Mouse (Mus musculus): ENCODE data around the gene Shb. TPM values are rescaled to one million over a fixed set of nuclear protein-coding genes. Genes with fewer than 3 reads are reported as not detected.

The Shb gene
- 100 to 1,000 TPM in 1 of 2 experiments, 10 to 100 TPM in 1; 51.4 to 110 TPM for total RNA-seq (2021)
- long read RNA-seq, experiment 1, transcript Shb-201 (6 exons, 2,244 nt), result major isoform, 219 of 239 reads
- long read RNA-seq, experiment 1, partial matches to known transcripts, result 5 of 239 reads
- long read RNA-seq, experiment 1, other reads (novel, unspliced or antisense), result 15 of 239 reads
- long read RNA-seq, experiment 2, transcript Shb-201 (6 exons, 2,244 nt), result major isoform, 49 of 53 reads
- long read RNA-seq, experiment 2, partial matches to known transcripts, result 1 of 53 reads
- long read RNA-seq, experiment 2, other reads (novel, unspliced or antisense), result 3 of 53 reads

DNA sequence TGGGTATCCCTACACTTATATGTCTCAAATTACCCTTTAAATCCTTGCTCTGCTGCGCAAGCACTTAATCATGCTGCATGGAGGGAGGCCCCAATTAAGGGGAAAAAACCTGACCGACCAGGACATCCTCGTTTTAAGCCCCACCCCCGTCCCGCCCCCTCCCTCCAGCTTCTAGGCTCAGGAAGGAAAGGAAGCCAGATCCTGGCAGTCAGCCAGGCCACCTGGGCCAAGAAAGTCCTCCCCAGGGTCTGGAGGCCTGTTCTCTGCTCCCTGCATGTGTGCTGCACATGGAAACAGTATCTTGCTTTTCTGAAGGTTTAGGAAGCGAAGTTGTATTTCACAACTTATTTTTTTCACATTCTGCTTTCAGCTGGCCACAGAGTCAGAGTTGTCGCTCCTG is at the start of gene Shb:
Shb (minus strand) TSS at position 96 of the 400 bp plus-strand sequence.
- DNase-seq, result peak; percentile 76 to 86

DNA sequence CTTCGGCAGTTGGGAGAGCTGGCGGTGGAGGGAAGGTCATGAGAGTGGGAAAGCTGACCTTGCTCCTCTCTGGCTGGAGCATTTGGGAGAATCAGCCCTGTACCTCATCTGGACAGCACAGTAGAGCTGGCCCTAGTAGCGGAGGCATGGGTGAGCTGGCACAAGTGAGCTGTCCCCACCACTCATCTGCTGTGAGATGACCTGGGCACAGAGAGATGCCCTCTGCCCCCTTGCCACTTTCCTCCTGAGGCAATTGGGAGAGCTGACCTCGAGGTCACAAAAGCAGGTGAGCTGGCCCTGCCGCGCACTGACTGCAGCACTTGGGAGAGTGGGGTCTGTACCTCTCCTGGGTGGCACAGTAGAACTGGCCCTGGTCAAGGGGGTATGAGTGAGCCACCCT is 48.8 kb upstream of the Shb start:
- DNase-seq, result no peak

DNA sequence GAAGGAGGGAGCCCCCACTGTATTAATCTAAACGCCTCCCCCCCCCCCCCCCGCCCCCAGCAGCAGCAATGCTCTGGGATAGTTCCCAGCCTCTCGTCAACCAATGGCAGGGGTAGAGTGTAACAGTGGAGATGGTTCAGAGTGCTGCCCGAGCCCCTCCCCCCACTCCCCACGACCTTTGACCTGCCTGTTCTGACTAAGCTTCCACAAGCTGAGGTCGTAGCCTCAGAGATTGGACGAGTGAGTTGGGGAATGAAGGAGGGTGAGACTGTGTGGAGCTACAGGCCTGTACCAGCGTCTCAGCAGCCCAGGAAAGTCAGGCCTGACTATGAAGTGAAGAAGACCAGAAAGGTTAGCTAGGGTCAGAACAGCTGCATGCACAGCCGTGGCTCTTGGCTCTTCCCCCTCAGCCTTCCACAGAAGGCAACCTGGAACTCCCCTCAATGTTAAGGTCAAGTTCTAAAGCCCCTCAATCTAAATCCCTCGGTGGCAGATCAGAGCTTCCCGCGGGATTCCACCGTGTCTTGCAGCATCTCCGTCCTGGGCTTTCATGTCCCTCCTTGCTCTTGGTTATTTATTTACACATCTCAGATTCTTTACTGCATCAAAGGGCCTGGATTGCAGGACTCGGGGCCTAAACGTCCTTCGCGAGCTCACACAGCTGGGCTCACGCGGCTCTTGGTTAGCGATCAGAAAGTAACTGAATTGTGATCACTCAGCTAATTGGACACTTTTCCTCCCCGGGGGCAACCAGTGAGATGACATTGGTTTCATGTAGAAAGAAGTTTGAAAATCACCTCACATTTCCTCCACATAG is 46.5 kb upstream of the Shb start:
- no peak for DNase-seq

DNA sequence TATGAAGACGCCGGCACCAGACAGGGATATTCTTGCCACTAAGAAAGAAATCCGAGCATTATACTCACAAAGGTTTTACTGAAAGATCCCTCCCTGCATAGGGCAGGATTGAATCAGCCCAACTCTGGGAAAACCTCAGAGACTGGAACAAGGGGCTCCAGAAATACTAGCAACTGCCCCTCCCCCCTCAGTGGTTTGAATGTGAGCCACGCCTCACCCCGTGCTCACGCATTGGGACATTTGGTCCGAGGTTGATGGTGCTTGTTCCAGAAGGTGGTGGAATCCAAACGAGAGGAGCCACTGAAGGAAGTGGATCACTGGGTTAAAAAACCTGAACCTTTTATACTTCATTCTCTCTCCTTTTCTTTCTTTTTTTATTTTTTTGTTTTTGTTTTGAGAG is 45.4 kb upstream of the Shb start:
- no peak for DNase-seq

DNA sequence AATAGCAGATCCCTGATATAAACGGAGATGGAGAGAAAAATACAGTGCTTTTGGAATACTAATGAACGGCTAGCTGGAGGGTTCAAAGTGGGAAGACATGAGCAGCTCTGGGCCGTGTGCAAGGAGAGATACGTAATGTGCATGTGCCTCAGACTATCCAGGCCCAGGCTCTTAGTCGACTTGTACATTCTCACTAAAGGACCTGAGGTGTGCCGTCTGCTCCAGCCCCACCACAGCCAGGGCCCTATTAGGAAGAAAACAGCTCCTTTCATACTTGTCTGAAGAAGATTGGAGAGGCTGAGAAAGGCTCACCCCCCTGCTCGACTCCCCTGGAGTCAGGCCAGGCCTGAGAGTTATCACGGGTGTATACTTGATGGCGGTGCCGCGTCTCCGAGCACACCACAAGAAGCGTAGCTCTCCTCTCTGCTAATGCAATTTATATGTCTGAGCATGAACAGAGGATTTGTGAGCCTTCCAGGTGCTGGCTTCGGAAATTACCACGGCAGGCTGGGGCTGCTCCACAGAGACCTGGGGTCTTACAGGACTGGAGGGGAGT is 42.4 kb upstream of the Shb start:
- DNase-seq, result no peak

DNA sequence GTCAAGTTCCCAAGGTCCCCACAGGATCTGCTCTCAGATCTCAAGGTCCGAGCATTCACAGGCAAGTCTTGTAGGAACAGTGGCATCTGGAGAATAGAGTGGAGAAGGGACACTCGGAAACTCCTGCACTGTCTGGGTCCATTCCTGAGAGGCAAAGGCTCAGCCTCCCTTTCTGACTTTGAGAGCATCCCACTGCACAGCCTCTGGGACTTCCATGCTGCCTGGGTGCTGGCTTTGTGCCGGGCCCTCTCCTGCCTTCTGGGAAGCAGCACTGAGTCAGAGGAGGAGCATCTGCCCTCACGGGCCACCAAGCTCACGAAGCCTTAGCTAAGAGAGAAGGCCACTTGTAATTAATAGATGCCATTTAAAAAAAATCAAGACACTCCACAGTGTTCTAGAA is 37.3 kb upstream of the Shb start:
- peak; percentile 84 to 86 for DNase-seq

DNA sequence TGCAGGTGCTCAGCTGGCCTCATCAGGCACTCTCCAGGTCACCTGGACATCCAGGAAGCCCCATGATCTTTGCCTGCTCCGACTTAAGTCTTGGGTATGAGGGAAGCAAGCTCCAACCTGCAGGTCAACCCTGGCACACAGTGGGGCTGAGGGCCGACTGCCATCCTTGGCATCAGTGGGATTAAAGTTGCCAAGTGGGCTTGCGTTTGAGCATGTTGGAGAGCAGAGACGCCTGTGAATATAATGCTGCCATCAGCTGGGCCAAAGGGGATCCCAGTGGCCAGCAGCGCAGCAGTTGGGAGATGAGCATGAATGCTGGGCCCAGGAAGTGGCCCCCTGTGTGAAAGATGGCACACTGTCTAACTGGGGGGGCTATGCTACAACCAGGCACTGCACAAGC is 25.9 kb upstream of the Shb start:
- no peak for DNase-seq

DNA sequence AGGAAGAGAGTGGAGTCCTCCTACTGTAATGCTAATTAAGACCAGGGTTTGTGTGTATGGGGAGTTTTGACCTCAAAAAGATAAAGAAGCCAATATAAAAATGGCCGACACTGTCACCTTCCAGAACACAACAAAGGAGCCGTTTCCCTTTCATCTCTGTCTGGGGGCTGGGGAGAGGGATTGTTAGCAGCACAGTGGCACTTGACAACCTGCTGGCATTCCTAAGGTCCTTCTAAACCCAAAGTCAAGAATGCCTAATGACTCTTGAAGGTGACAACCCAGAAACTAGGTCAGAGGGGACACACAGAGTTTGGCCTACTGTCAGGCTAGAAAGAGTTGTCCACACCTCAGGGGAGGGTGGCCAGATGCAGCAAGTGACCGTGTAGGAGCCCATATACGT is 20.3 kb upstream of the Shb start:
- no peak for DNase-seq

DNA sequence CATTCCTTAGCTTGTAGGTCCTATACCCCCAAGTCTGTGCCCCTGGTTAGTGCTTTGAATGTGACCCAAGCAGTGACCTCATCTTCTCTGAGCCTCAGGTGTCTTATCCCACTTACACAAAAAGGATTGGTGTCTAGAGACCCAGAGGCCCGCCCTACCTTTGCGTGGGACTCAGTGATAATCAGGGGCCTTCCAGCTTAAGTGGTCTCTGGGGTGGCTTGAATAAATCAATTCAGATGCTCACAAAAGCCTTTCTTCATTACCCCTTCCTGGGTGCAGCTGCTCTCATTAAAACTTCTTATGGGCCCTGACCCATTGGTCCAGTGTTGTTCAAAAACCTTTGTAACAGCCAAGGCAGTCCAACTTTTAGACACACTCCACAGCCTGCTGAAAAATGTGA is 18.7 kb upstream of the Shb start:
- DNase-seq, result no peak

DNA sequence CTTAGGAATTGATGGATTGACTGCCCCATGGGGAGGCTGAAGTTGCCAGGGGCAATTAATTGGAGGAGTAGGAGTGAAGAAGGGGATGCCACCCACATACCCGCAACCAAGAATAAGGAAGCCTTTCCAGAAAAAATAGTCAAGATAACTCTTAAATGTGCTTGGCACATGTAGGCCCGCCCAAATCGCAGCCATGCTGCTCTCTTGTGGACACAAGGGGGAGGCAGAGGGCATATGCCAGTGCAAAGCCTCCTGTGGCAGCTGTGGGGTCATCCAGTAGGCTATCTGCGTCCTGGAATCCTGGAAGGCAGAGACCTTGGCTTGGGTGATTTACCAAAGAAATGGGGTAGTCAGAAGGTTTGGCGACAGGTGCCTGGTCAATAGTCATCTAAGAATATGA is 17.2 kb upstream of the Shb start:
- DNase-seq, result peak; percentile 71 to 78

DNA sequence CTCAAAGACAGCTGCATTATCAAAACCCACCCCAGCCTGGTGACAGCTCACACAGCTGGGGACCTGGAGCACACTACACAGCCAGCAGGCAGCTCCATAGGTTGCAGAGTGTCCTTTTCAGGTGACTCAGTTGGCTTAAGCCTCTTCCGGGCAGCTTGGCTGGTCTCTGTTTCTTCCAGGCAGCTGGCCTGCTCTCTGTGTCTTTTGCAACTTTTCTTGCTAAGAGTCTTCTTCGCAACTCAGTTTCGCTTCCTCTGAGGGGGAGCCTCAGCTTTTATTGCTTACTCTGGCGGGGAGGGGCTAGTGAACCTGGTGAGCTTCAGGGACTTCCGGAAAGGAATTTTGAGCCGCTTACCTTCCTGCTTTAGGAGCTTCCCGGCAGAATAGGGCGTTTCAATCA is 13.6 kb upstream of the Shb start:
- no peak for DNase-seq

DNA sequence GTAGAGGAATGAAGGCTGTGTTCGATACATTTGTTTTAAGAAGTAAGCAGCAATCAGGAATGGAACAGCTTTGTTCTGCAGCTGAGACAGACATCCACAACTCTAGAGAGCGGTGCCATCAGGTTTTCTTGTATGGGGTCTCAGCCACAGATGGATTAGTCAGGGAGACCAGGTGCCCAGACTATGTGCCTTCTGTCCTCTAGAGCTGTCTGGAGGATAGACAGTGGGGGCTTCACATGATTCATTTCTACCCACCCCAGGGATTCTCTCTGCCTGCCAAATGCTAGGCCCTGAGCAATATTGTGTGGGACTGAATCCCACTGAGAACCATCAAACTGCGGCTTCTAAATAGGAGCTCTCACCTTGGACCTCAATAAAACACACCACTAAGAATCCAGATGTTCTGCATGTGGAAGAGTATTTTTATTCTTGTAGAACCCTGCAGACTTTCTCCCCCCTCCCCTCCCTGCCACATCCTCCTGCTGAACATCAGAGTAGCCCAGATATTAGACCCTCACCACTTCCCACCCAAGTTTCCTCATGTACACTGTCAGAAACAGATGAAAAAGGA is 11.3 kb upstream of the Shb start:
- DNase-seq, result no peak

DNA sequence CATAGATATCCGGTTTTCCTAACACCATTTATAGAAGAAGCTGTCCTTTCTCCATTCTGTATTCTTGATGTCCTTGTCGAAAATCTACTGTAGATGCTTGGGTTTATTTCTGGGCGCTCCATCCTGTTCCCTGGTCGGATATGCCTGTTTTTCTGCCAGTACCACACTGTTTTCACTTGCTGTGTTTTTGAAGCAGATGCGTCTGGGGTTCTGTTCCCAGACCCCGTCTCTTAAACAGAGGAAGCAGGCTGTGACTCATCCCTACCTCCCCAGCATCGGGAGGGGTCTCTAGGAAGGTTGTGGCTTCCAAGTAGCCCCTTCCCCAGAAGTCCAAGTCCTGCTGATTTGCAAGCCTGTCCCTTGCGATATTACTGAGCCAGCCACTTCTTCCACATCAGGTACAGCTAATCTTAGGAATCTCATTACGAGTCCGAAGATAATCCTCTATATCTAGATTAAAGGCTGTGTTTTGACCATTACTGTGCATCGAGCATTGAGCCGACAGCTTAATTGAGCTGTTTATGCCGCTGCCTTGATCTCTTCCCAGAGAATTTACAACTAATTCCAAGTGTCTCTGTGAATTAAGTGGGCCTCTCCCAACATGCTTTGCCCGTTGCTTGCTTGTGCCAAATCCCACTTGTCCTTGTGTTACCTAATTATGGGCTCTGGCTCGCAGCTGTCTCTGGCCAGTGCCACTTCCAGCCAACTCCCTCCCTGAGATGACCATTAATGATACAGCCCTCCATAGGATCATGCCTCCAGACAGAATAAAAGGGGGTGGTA is 8.1 kb upstream of the Shb start:
- no peak for DNase-seq

DNA sequence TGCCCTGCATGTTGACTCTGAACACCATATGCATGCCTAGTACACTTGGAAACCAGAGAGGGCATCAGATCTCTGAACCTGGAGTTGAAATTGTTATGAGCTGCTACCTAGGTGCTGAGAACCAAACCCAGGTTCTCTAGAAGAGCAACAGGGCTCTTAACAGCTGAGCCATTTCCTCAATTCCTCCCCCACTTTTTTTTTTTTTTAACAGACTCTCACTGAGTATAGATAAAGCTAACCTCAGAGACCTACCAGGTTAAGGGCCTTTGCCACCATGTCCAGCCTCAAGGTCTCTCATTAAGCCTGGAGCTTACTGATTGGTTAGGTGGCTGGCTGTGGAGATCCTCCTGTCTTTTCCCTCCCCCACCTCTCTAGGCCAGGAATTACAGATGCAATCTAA is 6.9 kb upstream of the Shb start:
- no peak for DNase-seq

DNA sequence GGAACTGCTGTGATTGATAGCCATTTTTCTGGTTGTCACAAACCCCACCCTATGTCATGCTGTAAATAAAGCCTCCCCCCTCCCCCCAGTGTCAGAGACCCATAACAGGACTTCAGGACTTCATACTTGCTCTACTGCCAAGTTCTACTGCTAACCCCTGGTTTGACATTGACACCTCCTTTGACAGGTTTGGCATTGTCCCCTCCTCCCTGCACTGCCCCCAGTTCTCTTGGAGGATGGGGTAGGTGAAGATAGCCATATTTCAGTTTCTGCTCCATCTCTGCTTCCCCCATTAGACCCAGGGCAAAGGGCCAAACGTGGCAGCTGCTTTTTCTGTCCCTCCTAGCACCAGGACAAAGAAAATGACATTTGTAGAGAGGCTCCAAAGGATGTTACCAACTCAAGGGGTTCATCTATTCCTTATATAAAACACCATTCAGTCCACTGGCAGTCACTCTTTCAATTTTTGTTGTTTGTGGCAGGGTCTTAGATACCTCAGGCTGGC is 1.2 kb upstream of the Shb start:
- no peak for DNase-seq

DNA sequence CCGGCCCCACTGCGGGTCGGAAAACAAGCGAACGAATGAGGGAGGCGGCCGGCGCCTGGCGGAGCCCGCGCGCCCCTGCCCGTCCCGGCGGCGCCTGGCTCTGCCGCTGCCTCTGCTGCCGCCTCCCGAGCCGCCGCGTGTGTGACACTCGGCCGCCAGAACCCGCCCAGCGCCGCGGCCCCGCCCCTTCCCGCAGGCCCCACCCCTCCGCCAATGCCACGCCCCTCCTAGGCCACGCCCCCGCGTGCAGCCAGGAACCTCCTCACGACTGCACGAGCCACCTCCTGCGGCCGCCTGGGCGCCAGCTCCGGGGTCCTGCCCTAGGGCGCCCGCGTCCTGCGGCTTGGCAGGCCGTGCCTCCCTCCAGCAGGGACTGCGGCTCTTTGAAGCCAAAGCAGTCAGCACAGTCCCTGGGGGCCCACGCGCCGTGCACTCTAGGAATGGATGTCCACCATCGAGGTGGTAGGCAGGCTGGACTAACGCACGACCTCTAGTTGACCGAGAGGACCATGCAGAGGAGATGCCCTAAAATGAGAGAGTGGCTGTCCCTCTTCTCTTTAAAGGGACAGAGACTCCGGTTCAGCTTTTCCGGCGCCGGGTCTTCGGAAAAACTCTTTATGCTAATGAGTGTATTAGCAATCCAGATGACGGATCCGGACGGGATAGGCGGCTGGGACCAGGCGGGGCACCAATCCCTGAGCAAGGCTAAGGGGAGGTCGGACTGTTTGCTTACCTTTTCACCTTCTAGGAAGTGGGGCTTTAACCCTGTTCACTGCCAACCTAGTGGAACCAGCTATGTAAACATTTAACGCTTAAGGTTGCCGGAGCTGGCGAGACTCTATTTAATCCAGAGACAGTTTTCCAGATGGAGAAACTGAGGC is 1.4 kb downstream of the Shb start:
- peak; percentile 96 to 97 for DNase-seq

DNA sequence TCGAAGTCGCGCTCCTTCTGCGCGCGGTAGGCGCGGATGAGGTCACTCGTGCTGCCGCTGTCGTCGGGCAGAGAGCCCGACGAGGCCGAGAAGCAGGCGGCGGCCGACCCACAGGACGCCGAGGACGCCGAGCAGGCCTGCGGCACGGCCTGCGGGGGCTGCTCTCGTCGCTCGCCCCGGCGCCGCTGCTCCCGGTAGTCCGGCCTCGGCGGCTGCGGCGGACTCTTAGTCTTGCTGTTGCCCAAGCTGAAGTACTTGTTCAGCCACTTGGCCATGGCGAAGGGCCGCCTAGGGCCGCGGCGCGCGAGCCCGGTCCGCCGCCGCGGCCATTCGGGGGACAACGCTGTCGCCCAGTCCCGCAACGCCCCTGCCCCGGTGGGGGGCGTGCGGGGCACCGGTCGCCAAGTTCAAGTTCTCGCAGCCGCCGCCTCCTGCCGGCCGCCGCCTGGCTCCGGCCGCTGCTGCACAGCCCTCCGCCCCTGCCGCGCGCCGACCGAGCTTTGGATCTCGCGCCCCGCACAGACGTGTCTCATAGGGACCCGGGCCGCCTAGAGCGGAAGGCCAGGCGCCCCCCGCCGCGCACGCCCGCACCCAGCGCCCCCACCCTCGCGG is 2.2 kb downstream of the Shb start:
- peak in 1 of 2 experiments; percentile 62 for DNase-seq

DNA sequence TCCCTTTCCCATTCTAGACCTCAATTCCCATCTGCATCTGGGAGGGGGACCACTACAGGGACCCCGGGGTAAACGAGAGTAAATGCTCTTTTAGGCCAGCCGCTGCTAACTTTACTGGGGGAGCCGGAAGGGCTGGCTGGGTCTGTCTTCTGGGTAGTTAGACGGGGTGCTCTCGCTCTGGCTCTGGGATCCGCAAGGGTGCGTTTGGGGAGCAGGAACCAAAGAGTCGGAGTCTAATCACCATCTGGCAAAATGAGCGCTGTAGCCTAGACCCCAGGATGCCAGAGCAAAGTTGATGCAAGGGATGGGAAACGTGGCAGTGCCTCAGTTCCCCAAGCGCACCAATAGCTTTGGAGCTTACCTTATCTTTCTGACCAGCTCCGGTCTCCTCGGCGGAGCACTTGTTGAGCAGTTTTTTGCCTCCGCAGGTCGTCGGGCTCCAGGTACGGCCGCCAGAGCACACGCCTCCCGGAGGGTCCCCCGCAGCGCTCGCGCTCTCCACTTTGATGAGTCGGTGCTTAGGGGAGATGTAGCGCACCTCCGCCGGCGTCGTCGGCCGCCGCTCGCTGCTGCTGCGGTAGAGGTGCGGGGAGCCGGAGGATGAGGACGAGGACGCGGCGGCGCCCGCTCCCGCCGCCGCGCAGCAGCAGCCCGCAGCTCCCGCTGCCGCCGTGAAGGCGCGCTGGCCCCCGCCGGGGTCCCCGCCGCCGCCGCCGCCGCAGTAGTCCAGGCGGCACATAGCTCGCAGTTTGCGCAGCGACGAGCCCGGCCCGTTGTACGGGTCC is 2.9 kb downstream of the Shb start:
- DNase-seq, result peak in 1 of 2 experiments; percentile 52

DNA sequence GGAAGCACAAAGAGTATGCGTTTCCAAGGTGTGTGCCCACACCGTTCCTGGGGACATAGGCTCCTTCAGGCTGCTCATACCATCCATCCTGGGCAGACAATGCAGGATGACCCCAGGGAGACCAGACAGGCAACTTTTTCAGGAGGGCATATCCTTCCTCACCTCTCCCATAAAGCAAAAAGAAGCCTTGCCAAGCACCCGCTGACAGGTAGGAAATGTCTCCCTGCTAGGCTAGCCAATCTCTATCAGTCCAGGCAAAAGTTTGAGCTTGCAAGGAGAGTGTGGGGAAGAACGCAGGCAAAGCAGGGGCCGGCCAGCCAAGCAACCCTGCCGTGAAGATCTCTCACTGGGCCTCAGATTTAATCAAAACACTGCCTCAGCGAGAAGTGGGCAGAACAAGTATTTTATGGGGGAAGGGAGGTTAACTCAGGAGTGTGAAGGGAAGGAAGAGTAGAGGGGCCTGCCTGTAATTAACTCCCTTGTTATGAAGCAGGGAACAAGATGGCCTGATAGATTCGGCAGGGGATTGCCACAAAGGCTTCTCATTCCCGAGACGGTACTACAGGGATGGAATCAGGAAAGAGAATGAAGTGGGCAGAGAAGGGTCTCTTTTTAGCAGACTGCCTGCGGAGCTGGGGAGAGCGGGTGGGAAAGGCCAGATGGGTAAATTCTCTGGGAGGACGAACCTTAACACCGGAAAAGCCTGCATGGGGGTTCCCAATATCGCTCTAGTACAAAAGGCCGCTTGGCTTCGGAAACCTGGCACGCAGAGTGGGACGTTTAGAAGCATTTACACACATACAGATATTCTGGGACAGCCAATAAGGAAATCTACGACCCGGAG is 3.7 kb downstream of the Shb start:
- no peak for DNase-seq
